Mouse (Mus musculus): ENCODE results near the gene Gm21992. TPM values are rescaled to one million over a fixed set of nuclear protein-coding genes. Genes with fewer than 3 reads are reported as not detected.

Gm21992 gene
- polyA plus RNA-seq, 1 experiment from 2014 or later = 17.1 TPM

DNA sequence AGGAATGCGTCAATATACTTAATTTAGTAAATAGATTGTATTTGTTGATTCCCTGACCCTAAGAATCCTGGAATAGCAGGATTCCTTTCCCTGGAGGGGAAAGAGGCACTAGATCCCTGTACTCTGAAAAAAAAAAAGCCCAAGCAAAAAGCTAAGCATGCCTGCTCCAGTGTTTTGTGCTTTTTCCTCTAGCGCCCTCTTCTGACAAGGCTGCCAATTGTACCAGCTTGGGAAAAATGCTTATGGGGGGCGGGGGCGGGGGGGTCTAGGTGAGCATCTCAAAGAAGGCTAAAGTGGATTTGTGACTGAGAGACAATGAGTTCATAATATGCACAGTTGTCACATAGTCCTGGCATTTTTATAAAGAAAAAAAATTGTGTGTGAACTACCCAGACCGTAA is 67.9 kb downstream of the Gm21992 start:
- ATAC-seq (ENCODE audit: low read depth) (no peak), DNase-seq (ENCODE audit: low spot score) (peak; percentile 54)
- H3K4me1 ChIP-seq (ENCODE audit: control insufficient read depth, insufficient read depth, low read length) = no peaks in the 10 kb centered on the region
- no peak overlapping the region for H3K9ac ChIP-seq (ENCODE audit: low read depth, low read length)
- H3K36me3 ChIP-seq (ENCODE audit: control insufficient read depth, insufficient read depth, low read length) = 0 out of 2 replicates have a peak, but pooled peaks cover 5% of the 10 kb centered on the region
- 41% methylated on average over 5 of the region's 5 CpGs for WGBS
- no peaks in the 10 kb centered on the region for H3K27me3 ChIP-seq (replicated peaks; ENCODE audit: control insufficient read depth, insufficient read depth, low read length)
- H3K4me2 ChIP-seq (ENCODE audit: low read depth, low read length) = no peak overlapping the region
- no peak overlapping the region for H3K27ac ChIP-seq (replicated peaks; ENCODE audit: low read depth, low read length)
- no peaks in the 10 kb centered on the region for H3K9me3 ChIP-seq (ENCODE audit: control insufficient read depth, low read length)
- H3K4me3 ChIP-seq (ENCODE audit: low read depth, low read length) = no peak overlapping the region

DNA sequence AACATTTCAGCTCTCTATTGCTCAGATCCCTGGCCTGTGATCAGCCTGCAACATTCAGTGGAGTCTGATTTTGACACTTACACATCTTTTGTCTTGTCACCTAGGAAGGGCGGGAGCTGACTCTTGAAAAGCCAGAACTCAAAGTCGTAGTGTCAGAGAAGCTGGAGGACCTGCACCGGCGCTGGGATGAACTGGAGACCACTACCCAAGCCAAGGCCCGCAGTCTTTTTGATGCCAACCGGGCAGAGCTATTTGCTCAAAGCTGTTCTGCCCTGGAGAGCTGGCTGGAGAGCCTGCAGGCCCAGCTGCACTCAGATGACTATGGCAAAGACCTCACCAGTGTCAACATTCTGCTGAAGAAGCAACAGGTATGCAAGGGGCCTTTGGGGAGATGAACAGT is 69.2 kb downstream of the Gm21992 start:
- WGBS = 96% methylated on average over 6 of the region's 6 CpGs
- Histone ChIP-seq H3K9ac (ENCODE audit: low read depth, low read length) (no peak overlapping the region), H3K4me2 (ENCODE audit: low read depth, low read length) (no peak overlapping the region), H3K27me3 (replicated peaks; ENCODE audit: control insufficient read depth, insufficient read depth, low read length) (no peaks in the 10 kb centered on the region), H3K27ac (replicated peaks; ENCODE audit: low read depth, low read length) (no peak overlapping the region), H3K4me3 (ENCODE audit: low read depth, low read length) (no peak overlapping the region), H3K9me3 (ENCODE audit: control insufficient read depth, low read length) (no peaks in the 10 kb centered on the region), H3K36me3 (ENCODE audit: control insufficient read depth, insufficient read depth, low read length) (peaks cover 10% of the 10 kb centered on the region; the same call in 1 of the 2 replicates), H3K4me1 (ENCODE audit: control insufficient read depth, insufficient read depth, low read length) (no peaks in the 10 kb centered on the region)
- DNase-seq (ENCODE audit: low spot score) (no peak), ATAC-seq (ENCODE audit: low read depth) (no peak)

DNA sequence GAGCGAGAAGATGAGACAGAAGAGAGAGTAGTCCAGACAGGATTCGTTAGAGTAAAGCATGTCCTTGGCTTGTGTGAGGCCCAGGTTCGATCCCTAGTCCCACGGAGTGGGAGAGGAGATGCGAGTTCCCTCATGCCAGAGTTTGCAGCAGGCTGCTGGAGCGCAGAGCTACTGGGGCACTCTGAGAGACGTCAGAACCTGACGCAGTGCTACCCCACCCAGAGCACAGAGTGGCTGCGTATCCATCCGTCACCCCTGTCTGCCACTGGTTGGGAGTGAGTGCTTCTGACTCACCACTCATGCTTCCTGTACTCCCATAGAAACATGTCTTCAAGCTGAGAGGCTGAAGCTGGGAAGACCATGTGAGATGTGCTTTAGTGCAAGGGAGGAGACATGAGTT is 69.9 kb downstream of the Gm21992 start:
- Histone ChIP-seq H3K27ac (replicated peaks; ENCODE audit: low read depth, low read length) (no peak overlapping the region), H3K4me3 (ENCODE audit: low read depth, low read length) (no peak overlapping the region), H3K4me2 (ENCODE audit: low read depth, low read length) (no peak overlapping the region), H3K36me3 (ENCODE audit: control insufficient read depth, insufficient read depth, low read length) (peaks cover 10% of the 10 kb centered on the region; the same call in 1 of the 2 replicates), H3K9me3 (ENCODE audit: control insufficient read depth, low read length) (no peaks in the 10 kb centered on the region), H3K9ac (ENCODE audit: low read depth, low read length) (no peak overlapping the region), H3K27me3 (replicated peaks; ENCODE audit: control insufficient read depth, insufficient read depth, low read length) (no peaks in the 10 kb centered on the region), H3K4me1 (ENCODE audit: control insufficient read depth, insufficient read depth, low read length) (no peaks in the 10 kb centered on the region)
- no peak for DNase-seq (ENCODE audit: low spot score)
- 81% methylated on average over 10 of the region's 10 CpGs for WGBS
- no peak for ATAC-seq (ENCODE audit: low read depth)

DNA sequence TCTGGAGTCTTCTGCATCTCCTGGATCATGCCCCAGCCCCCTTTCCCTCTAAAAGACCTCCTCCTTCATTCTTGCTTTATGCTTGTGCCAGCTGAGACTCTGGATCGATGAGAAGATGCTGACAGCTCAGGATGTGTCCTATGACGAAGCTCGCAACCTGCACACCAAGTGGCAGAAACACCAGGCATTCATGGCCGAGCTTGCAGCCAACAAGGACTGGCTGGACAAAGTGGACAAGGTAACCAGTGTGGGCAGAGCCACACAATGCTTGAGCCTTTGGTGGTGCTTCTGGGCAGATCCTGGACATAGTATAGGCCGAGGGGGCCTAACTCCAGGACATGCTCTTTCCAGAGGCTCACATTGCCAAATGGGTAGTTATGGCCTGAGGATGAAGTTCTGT is 71.7 kb downstream of the Gm21992 start:
- Histone ChIP-seq H3K36me3 (ENCODE audit: control insufficient read depth, insufficient read depth, low read length) (peaks cover 10% of the 10 kb centered on the region; the same call in 1 of the 2 replicates), H3K9ac (ENCODE audit: low read depth, low read length) (no peak overlapping the region), H3K4me1 (ENCODE audit: control insufficient read depth, insufficient read depth, low read length) (no peaks in the 10 kb centered on the region), H3K27ac (replicated peaks; ENCODE audit: low read depth, low read length) (no peak overlapping the region), H3K9me3 (ENCODE audit: control insufficient read depth, low read length) (no peaks in the 10 kb centered on the region), H3K4me3 (ENCODE audit: low read depth, low read length) (no peak overlapping the region), H3K27me3 (replicated peaks; ENCODE audit: control insufficient read depth, insufficient read depth, low read length) (no peaks in the 10 kb centered on the region), H3K4me2 (ENCODE audit: low read depth, low read length) (no peak overlapping the region)
- DNase-seq (ENCODE audit: low spot score) (no peak), ATAC-seq (ENCODE audit: low read depth) (no peak)
- 90% methylated on average over 5 of the region's 5 CpGs for WGBS

GRCm38 (mm10) chr19:4739053-4739452 is 72.4 kb downstream of the Gm21992 start:
- no peak overlapping the region for H3K4me3 ChIP-seq (ENCODE audit: low read depth, low read length)
- H3K4me1 ChIP-seq (ENCODE audit: control insufficient read depth, insufficient read depth, low read length) = no peaks in the 10 kb centered on the region
- H3K9me3 ChIP-seq (ENCODE audit: control insufficient read depth, low read length) = no peaks in the 10 kb centered on the region
- no peak for ATAC-seq (ENCODE audit: low read depth)
- no peak overlapping the region for H3K27ac ChIP-seq (replicated peaks; ENCODE audit: low read depth, low read length)
- DNase-seq (ENCODE audit: low spot score) = no peak
- no peak overlapping the region for H3K4me2 ChIP-seq (ENCODE audit: low read depth, low read length)
- WGBS = 91% methylated on average over 11 of the region's 11 CpGs
- no peak overlapping the region for H3K9ac ChIP-seq (ENCODE audit: low read depth, low read length)
- H3K36me3 ChIP-seq (ENCODE audit: control insufficient read depth, insufficient read depth, low read length) = peaks cover 10% of the 10 kb centered on the region; the same call in 1 of the 2 replicates
- H3K27me3 ChIP-seq (replicated peaks; ENCODE audit: control insufficient read depth, insufficient read depth, low read length) = no peaks in the 10 kb centered on the region

- Histone ChIP-seq H3K4me3 (ENCODE audit: low read depth, low read length) (no peak overlapping the region), H3K9me3 (ENCODE audit: control insufficient read depth, low read length) (no peaks in the 10 kb centered on the region), H3K4me2 (ENCODE audit: low read depth, low read length) (no peak overlapping the region), H3K4me1 (ENCODE audit: control insufficient read depth, insufficient read depth, low read length) (no peaks in the 10 kb centered on the region), H3K9ac (ENCODE audit: low read depth, low read length) (no peak overlapping the region), H3K27me3 (replicated peaks; ENCODE audit: control insufficient read depth, insufficient read depth, low read length) (no peaks in the 10 kb centered on the region), H3K36me3 (ENCODE audit: control insufficient read depth, insufficient read depth, low read length) (peaks cover 10% of the 10 kb centered on the region; the same call in 1 of the 2 replicates), H3K27ac (replicated peaks; ENCODE audit: low read depth, low read length) (no peak overlapping the region)
- ATAC-seq (ENCODE audit: low read depth) = no peak
- DNase-seq (ENCODE audit: low spot score) = no peak
- 86% methylated on average over 11 of the region's 13 CpGs for whole genome bisulfite sequencing
These were observed 73.5 kb downstream of the Gm21992 start for GRCm38 (mm10) chr19:4737866-4738265.

- WGBS = 70% methylated on average over 3 of the region's 3 CpGs
- Histone ChIP-seq H3K4me1 (ENCODE audit: control insufficient read depth, insufficient read depth, low read length) (no peaks in the 10 kb centered on the region), H3K36me3 (ENCODE audit: control insufficient read depth, insufficient read depth, low read length) (peaks cover 4% of the 10 kb centered on the region; the same call in 1 of the 2 replicates)
These were observed 78.4 kb downstream of the Gm21992 start for GRCm38 (mm10) chr19:4733052-4733451.

DNA sequence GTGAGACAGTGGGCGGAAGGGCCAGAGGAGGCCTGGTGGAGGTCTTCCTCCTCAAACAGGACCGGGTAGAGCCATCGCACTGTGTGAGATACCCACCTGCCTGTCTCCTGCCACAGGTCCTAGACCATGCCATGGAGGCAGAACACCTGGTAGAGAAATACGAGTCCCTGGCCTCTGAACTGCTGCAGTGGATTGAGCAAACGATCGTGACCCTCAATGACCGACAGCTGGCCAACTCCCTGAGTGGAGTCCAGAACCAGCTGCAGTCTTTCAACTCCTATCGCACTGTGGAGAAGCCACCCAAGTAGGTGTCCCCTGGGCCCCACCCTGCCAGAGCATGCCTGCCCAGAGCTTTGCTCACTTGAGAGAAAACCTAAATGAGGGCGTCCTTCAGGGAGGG is 82.2 kb downstream of the Gm21992 start:
- Histone ChIP-seq H3K4me3 (ENCODE audit: low read depth, low read length) (no peak overlapping the region), H3K27ac (replicated peaks; ENCODE audit: low read depth, low read length) (no peak overlapping the region), H3K9me3 (ENCODE audit: control insufficient read depth, low read length) (no peaks in the 10 kb centered on the region), H3K27me3 (replicated peaks; ENCODE audit: control insufficient read depth, insufficient read depth, low read length) (no peaks in the 10 kb centered on the region), H3K36me3 (ENCODE audit: control insufficient read depth, insufficient read depth, low read length) (no peaks in the 10 kb centered on the region), H3K4me2 (ENCODE audit: low read depth, low read length) (no peak overlapping the region), H3K4me1 (ENCODE audit: control insufficient read depth, insufficient read depth, low read length) (no peaks in the 10 kb centered on the region), H3K9ac (ENCODE audit: low read depth, low read length) (no peak overlapping the region)
- ATAC-seq (ENCODE audit: low read depth) (no peak), DNase-seq (ENCODE audit: low spot score) (no peak)
- 75% methylated on average over 9 of the region's 9 CpGs for WGBS

More at GRCm38 (mm10) chr19:4733052-4733451, 78.4 kb downstream of the Gm21992 start:
- H3K4me2 ChIP-seq (ENCODE audit: low read depth, low read length) = no peak overlapping the region
- no peak overlapping the region for H3K9ac ChIP-seq (ENCODE audit: low read depth, low read length)
- no peak for ATAC-seq (ENCODE audit: low read depth)
- H3K4me3 ChIP-seq (ENCODE audit: low read depth, low read length) = no peak overlapping the region
- H3K27me3 ChIP-seq (replicated peaks; ENCODE audit: control insufficient read depth, insufficient read depth, low read length) = no peaks in the 10 kb centered on the region
- no peaks in the 10 kb centered on the region for H3K9me3 ChIP-seq (ENCODE audit: control insufficient read depth, low read length)
- H3K27ac ChIP-seq (replicated peaks; ENCODE audit: low read depth, low read length) = no peak overlapping the region
- no peak for DNase-seq (ENCODE audit: low spot score)

DNA sequence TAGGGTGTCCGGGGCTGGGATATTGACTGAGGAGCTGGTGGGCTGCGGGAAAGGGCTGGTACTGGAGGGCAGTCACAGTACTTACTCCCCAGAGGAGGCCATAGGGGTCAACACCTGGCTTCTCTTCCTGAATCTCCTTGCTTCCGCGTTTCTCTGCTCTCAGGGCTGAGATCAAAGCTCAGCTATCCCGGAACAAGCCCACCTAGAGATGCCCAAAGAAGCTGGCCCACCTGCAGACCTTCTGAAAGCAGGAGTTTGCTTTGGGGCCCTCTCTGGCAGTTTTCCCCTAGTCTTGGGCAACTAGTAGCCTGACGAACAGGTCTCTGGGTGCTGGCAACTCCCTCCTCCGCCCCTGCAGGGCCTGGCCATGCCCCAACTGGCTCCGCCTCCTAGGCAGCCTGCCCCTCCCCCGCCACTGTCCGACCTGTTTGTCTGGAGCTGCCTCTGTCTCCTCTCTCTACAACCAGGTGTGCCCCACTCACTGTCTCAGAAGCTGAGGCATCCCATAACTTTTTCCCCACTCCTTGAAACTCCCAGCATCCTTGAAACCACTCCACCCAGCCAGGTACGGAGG is 90.7 kb downstream of the Gm21992 start:
- no peak overlapping the region for H3K9ac ChIP-seq (ENCODE audit: low read depth, low read length)
- ATAC-seq (ENCODE audit: low read depth) = peak; percentile 51; the same call in 1 of the 2 replicates

More for the DNA sequence above, 90.7 kb downstream of the Gm21992 start:
- WGBS = 17% methylated on average over 9 of the region's 11 CpGs
- Histone ChIP-seq H3K4me3 (ENCODE audit: low read depth, low read length) (peak overlapping the region; percentile 19), H3K27ac (replicated peaks; ENCODE audit: low read depth, low read length) (no peak overlapping the region), H3K9me3 (ENCODE audit: control insufficient read depth, low read length) (no peaks in the 10 kb centered on the region), H3K4me1 (ENCODE audit: control insufficient read depth, insufficient read depth, low read length) (no peaks in the 10 kb centered on the region), H3K27me3 (replicated peaks; ENCODE audit: control insufficient read depth, insufficient read depth, low read length) (no peaks in the 10 kb centered on the region), H3K4me2 (ENCODE audit: low read depth, low read length) (peak overlapping the region; percentile 30), H3K36me3 (ENCODE audit: control insufficient read depth, insufficient read depth, low read length) (no peaks in the 10 kb centered on the region)
- peak; percentile 72 for DNase-seq (ENCODE audit: low spot score)

All from embryonic facial prominence, embryonic 14.5 days (tissue).